In genomic region chr5:139545673-139546335, GRCm38 (mm10) we compare ENCODE assay signal across 15 mouse cellular contexts. TPM values are rescaled to one million over a fixed set of nuclear protein-coding genes. Genes with fewer than 3 reads are reported as not detected.
DNase-seq lines count a peak whose midpoint lies in the region; ATAC-seq and TF ChIP-seq lines count a peak whose summit lies in the region.
"Had no signal": no experiment of that assay in that cellular context is flagged by ENCODE, and none has a peak within 500 bp of the region (broad histone marks: within the 10 kb centered on the region; RNA-seq: fewer than 3 reads in every experiment).

No protein-coding gene starts in this region.

- H3K4me3 ChIP-seq in forebrain, embryonic 10.5 days, result peak overlapping the region; percentile 42
- H3K4me3 ChIP-seq in forebrain, embryonic 16.5 days (replicated peaks; ENCODE audit: low read length), result no peak overlapping the region; the same call in 1 of the 2 replicates
- peak overlapping the region; percentile 16; the same call in 1 of the 2 replicates for H3K4me3 ChIP-seq in embryonic facial prominence, embryonic 14.5 days (ENCODE audit: low read depth, low read length)
- peak overlapping the region; percentile 56 for H3K4me3 ChIP-seq in hindbrain, postnatal 0 days (ENCODE audit: low read length)
- H3K4me3 ChIP-seq in neural tube, embryonic 13.5 days, result peak overlapping the region; percentile 63
- no peak overlapping the region for H3K4me3 ChIP-seq in liver, postnatal 0 days (ENCODE audit: low read depth, low read length)
- no peak overlapping the region for H3K4me3 ChIP-seq in heart, embryonic 12.5 days
- H3K4me3 ChIP-seq: left cerebral cortex, adult 2 months; liver, embryonic 15.5 days; megakaryocyte, embryonic 14.5 days had no signal

- no peak overlapping the region for H3K9ac ChIP-seq in forebrain, embryonic 16.5 days (replicated peaks; ENCODE audit: low read depth, low read length)
- no peak overlapping the region for H3K9ac ChIP-seq in embryonic facial prominence, embryonic 14.5 days (ENCODE audit: low read depth, low read length)
- peak overlapping the region; percentile 51 for H3K9ac ChIP-seq in hindbrain, postnatal 0 days (replicated peaks; ENCODE audit: low read length)
- peak overlapping the region; percentile 90 for H3K9ac ChIP-seq in neural tube, embryonic 13.5 days
- H3K9ac ChIP-seq in liver, postnatal 0 days (replicated peaks), result no peak overlapping the region
- no peak overlapping the region for H3K9ac ChIP-seq in heart, embryonic 12.5 days
- H3K9ac ChIP-seq: liver, embryonic 15.5 days had no signal

- H3K36me3 ChIP-seq in forebrain, embryonic 10.5 days (replicated peaks), result no peaks in the 10 kb centered on the region
- no peaks in the 10 kb centered on the region for H3K36me3 ChIP-seq in forebrain, embryonic 16.5 days (ENCODE audit: control insufficient read depth, insufficient read depth)
- H3K36me3 ChIP-seq in embryonic facial prominence, embryonic 14.5 days (ENCODE audit: control insufficient read depth, insufficient read depth, low read length), result no peaks in the 10 kb centered on the region
- H3K36me3 ChIP-seq in hindbrain, postnatal 0 days (ENCODE audit: insufficient read depth, low read length), result no peaks in the 10 kb centered on the region
- no peaks in the 10 kb centered on the region for H3K36me3 ChIP-seq in neural tube, embryonic 13.5 days
- no peaks in the 10 kb centered on the region for H3K36me3 ChIP-seq in liver, postnatal 0 days (replicated peaks; ENCODE audit: insufficient read depth, low read length)
- no peaks in the 10 kb centered on the region for H3K36me3 ChIP-seq in heart, embryonic 12.5 days
- H3K36me3 ChIP-seq: liver, embryonic 15.5 days had no signal

- no peak for DNase-seq in forebrain, embryonic 10.5 days (ENCODE audit: extremely low spot score, low spot score)
- no peak for DNase-seq in embryonic facial prominence, embryonic 14.5 days (ENCODE audit: low spot score)
- DNase-seq in hindbrain, postnatal 0 days (ENCODE audit: low spot score), result no peak
- DNase-seq in liver, postnatal 0 days, result no peak
- no peak for DNase-seq in lung, postnatal 14 days
- DNase-seq: gastrocnemius, postnatal 14 days; kidney, adult 8-10 months had no signal

- H3K4me2 ChIP-seq in forebrain, embryonic 16.5 days (ENCODE audit: low read length), result no peak overlapping the region
- no peak overlapping the region for H3K4me2 ChIP-seq in embryonic facial prominence, embryonic 14.5 days (ENCODE audit: low read depth, low read length)
- H3K4me2 ChIP-seq in hindbrain, postnatal 0 days (ENCODE audit: low read depth, low read length), result peak overlapping the region; percentile 53
- H3K4me2 ChIP-seq in neural tube, embryonic 13.5 days, result peak overlapping the region; percentile 71
- no peak overlapping the region for H3K4me2 ChIP-seq in liver, postnatal 0 days (ENCODE audit: low read depth, low read length)
- H3K4me2 ChIP-seq in heart, embryonic 12.5 days, result no peak overlapping the region
- H3K4me2 ChIP-seq: liver, embryonic 15.5 days had no signal

- WGBS in forebrain, embryonic 10.5 days, result under 1% methylated on average over 9 of the region's 9 CpGs
- WGBS in forebrain, embryonic 16.5 days, result under 1% methylated on average over 9 of the region's 9 CpGs
- WGBS in embryonic facial prominence, embryonic 14.5 days, result 9% methylated on average over 7 of the region's 9 CpGs
- 6% methylated on average over 9 of the region's 9 CpGs for WGBS in hindbrain, postnatal 0 days
- WGBS in neural tube, embryonic 13.5 days, result 2% methylated on average over 9 of the region's 9 CpGs
- WGBS in liver, postnatal 0 days (ENCODE audit: insufficient replicate concordance), result under 1% methylated on average over 9 of the region's 9 CpGs
- 2% methylated on average over 9 of the region's 9 CpGs for WGBS in heart, embryonic 12.5 days

- no peak for ATAC-seq in forebrain, embryonic 16.5 days
- ATAC-seq in embryonic facial prominence, embryonic 14.5 days (ENCODE audit: low read depth), result no peak
- no peak for ATAC-seq in hindbrain, postnatal 0 days
- ATAC-seq in neural tube, embryonic 13.5 days (ENCODE audit: low read depth), result no peak
- ATAC-seq in liver, postnatal 0 days, result no peak
- ATAC-seq in heart, embryonic 12.5 days (ENCODE audit: insufficient number of reproducible peaks, low FRiP score), result no peak

- H3K27me3 ChIP-seq in forebrain, embryonic 10.5 days (ENCODE audit: poor library complexity, severe bottlenecking), result peaks cover 100% of the 10 kb centered on the region
- H3K27me3 ChIP-seq in forebrain, embryonic 16.5 days (replicated peaks; ENCODE audit: control insufficient read depth, insufficient read depth, low read length), result peaks cover 67% of the 10 kb centered on the region
- peaks cover 98% of the 10 kb centered on the region for H3K27me3 ChIP-seq in embryonic facial prominence, embryonic 14.5 days (replicated peaks; ENCODE audit: control insufficient read depth, insufficient read depth, low read length)
- peaks cover 16% of the 10 kb centered on the region for H3K27me3 ChIP-seq in hindbrain, postnatal 0 days (ENCODE audit: insufficient read depth, low read length)
- H3K27me3 ChIP-seq in neural tube, embryonic 13.5 days, result peaks cover 86% of the 10 kb centered on the region
- H3K27me3 ChIP-seq in liver, postnatal 0 days (ENCODE audit: insufficient read depth, low read length), result peaks cover 100% of the 10 kb centered on the region
- peaks cover 97% of the 10 kb centered on the region for H3K27me3 ChIP-seq in heart, embryonic 12.5 days (replicated peaks)

- peak overlapping the region; percentile 67 for H3K27ac ChIP-seq in forebrain, embryonic 10.5 days
- H3K27ac ChIP-seq in forebrain, embryonic 16.5 days (ENCODE audit: low read length), result no peak overlapping the region
- no peak overlapping the region for H3K27ac ChIP-seq in embryonic facial prominence, embryonic 14.5 days (replicated peaks; ENCODE audit: low read depth, low read length)
- H3K27ac ChIP-seq in hindbrain, postnatal 0 days, result peak overlapping the region; percentile 69
- peak overlapping the region; percentile 97 for H3K27ac ChIP-seq in neural tube, embryonic 13.5 days (replicated peaks)
- H3K27ac ChIP-seq in liver, postnatal 0 days (ENCODE audit: low read depth), result no peak overlapping the region
- no peak overlapping the region for H3K27ac ChIP-seq in heart, embryonic 12.5 days (ENCODE audit: poor library complexity, severe bottlenecking)
- H3K27ac ChIP-seq: left cerebral cortex, adult 2 months; liver, embryonic 15.5 days had no signal

- no peaks in the 10 kb centered on the region for H3K9me3 ChIP-seq in forebrain, embryonic 10.5 days
- no peaks in the 10 kb centered on the region for H3K9me3 ChIP-seq in forebrain, embryonic 16.5 days (ENCODE audit: control insufficient read depth, low read length)
- H3K9me3 ChIP-seq in embryonic facial prominence, embryonic 14.5 days (ENCODE audit: control insufficient read depth, low read length), result no peaks in the 10 kb centered on the region
- no peaks in the 10 kb centered on the region for H3K9me3 ChIP-seq in hindbrain, postnatal 0 days (ENCODE audit: low read length)
- H3K9me3 ChIP-seq in neural tube, embryonic 13.5 days, result no peaks in the 10 kb centered on the region
- no peaks in the 10 kb centered on the region for H3K9me3 ChIP-seq in liver, postnatal 0 days (ENCODE audit: low read length)
- H3K9me3 ChIP-seq in heart, embryonic 12.5 days (replicated peaks), result no peaks in the 10 kb centered on the region
- H3K9me3 ChIP-seq: liver, embryonic 15.5 days; megakaryocyte, embryonic 14.5 days had no signal

- TF ChIP-seq CTCF in hindbrain, postnatal 0 days (IDR thresholded peaks at IDR 0.05; ENCODE audit: low read depth), result no peak
- no peak for TF ChIP-seq CTCF in liver, postnatal 0 days (IDR thresholded peaks at IDR 0.05; ENCODE audit: low read depth)

- H3K4me1 ChIP-seq in forebrain, embryonic 10.5 days, result peaks cover 84% of the 10 kb centered on the region
- H3K4me1 ChIP-seq in forebrain, embryonic 16.5 days (replicated peaks; ENCODE audit: control insufficient read depth, insufficient read depth, low read length), result peaks cover 15% of the 10 kb centered on the region
- no peaks in the 10 kb centered on the region for H3K4me1 ChIP-seq in embryonic facial prominence, embryonic 14.5 days (ENCODE audit: control insufficient read depth, insufficient read depth, low read length)
- no peaks in the 10 kb centered on the region for H3K4me1 ChIP-seq in hindbrain, postnatal 0 days (ENCODE audit: insufficient read depth, low read length)
- peaks cover 72% of the 10 kb centered on the region for H3K4me1 ChIP-seq in neural tube, embryonic 13.5 days (replicated peaks)
- H3K4me1 ChIP-seq in liver, postnatal 0 days (ENCODE audit: insufficient read depth), result no peaks in the 10 kb centered on the region
- H3K4me1 ChIP-seq in heart, embryonic 12.5 days (replicated peaks), result peaks cover 8% of the 10 kb centered on the region; the same call in 1 of the 2 replicates
- H3K4me1 ChIP-seq: liver, embryonic 15.5 days had no signal

- TF ChIP-seq EP300 in liver, postnatal 0 days (IDR thresholded peaks at IDR 0.05; ENCODE audit: low read depth), result no peak

RNA-seq across cellular contexts. Expression of gene Uncx, which starts 2.5 kb away (rescaled TPM):
- 7.7 and 9.4 TPM in 2 replicates for polyA plus RNA-seq in forebrain, embryonic 10.5 days (2016; fragmentation: Nextera tagmentation; extraction: Ambion mirVana)
- 1.6 and 6.4 TPM in 2 replicates for polyA plus RNA-seq in forebrain, embryonic 16.5 days (2015; fragmentation: Nextera tagmentation; extraction: Ambion mirVana)
- 2.5 and 2.9 TPM in 2 replicates for polyA plus RNA-seq in embryonic facial prominence, embryonic 14.5 days (2014; fragmentation: Nextera tagmentation; extraction: Ambion mirVana)
- 31.3 and 47.0 TPM in 2 replicates for total RNA-seq in hindbrain, postnatal 0 days (2014; rRNA removed)
- polyA plus RNA-seq in hindbrain, postnatal 0 days (2015; fragmentation: Nextera tagmentation; extraction: Ambion mirVana), result 30.6 and 34.6 TPM in 2 replicates
- polyA plus RNA-seq in neural tube, embryonic 13.5 days (2015; fragmentation: Nextera tagmentation; extraction: Ambion mirVana), result 43.3 and 46.4 TPM in 2 replicates
- not detected in 2 replicates for polyA plus RNA-seq in liver, postnatal 0 days (2015; fragmentation: Nextera tagmentation; extraction: Ambion mirVana)
- 0.09 TPM in 1 of 2 replicates, not detected in the other for polyA plus RNA-seq in heart, embryonic 12.5 days (2016; fragmentation: Nextera tagmentation; extraction: Ambion mirVana)
- total RNA-seq: gastrocnemius, postnatal 14 days had no signal
- polyA plus RNA-seq: heart, embryonic 16.5 days; liver, embryonic 15.5 days; spleen, adult 2 months had no signal

Comparison
In these comparisons a context has a peak if more than half of its experiments do, and no peak if none do; other contexts are left out.
1. H3K27ac ChIP-seq: peak in forebrain, embryonic 10.5 days (single experiment), hindbrain, postnatal 0 days (single experiment) and neural tube, embryonic 13.5 days (single experiment); none in forebrain, embryonic 16.5 days (single experiment), embryonic facial prominence, embryonic 14.5 days (single experiment), liver, postnatal 0 days (single experiment) and heart, embryonic 12.5 days (single experiment).
2. H3K4me3 ChIP-seq: peak in forebrain, embryonic 10.5 days (single experiment), embryonic facial prominence, embryonic 14.5 days (single experiment), hindbrain, postnatal 0 days (single experiment) and neural tube, embryonic 13.5 days (single experiment); none in forebrain, embryonic 16.5 days (single experiment), liver, postnatal 0 days (single experiment) and heart, embryonic 12.5 days (single experiment).
3. H3K4me2 ChIP-seq: peak in hindbrain, postnatal 0 days (single experiment) and neural tube, embryonic 13.5 days (single experiment); none in forebrain, embryonic 16.5 days (single experiment), embryonic facial prominence, embryonic 14.5 days (single experiment), liver, postnatal 0 days (single experiment) and heart, embryonic 12.5 days (single experiment).
4. H3K9ac ChIP-seq: peak in hindbrain, postnatal 0 days (single experiment) and neural tube, embryonic 13.5 days (single experiment); none in forebrain, embryonic 16.5 days (single experiment), embryonic facial prominence, embryonic 14.5 days (single experiment), liver, postnatal 0 days (single experiment) and heart, embryonic 12.5 days (single experiment).